Mouse (Mus musculus): ENCODE results near the gene Tmem116.

Tmem116 gene

DNA sequence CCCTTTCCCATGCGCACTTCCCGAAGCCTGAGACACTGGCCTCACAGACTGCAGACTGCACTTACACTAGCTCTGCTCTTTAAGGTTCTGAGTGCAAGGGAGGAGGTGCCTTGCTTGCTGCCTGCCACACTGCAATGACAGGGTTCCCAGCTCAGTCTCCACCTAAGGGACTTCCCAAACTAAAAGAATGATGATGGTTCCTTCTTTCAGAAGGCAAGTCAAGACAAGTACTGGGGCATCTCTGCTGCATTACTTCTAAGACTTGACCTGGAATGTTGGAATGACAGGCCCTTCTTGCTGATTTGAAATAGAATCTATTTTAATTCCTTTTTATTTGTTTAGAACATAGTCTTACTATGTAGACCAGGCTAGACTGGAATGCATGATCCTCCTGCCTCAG, 85.9 kb downstream of the Tmem116 start:
- DNase-seq (ENCODE audit: low read depth, low spot score), result no peak

DNA sequence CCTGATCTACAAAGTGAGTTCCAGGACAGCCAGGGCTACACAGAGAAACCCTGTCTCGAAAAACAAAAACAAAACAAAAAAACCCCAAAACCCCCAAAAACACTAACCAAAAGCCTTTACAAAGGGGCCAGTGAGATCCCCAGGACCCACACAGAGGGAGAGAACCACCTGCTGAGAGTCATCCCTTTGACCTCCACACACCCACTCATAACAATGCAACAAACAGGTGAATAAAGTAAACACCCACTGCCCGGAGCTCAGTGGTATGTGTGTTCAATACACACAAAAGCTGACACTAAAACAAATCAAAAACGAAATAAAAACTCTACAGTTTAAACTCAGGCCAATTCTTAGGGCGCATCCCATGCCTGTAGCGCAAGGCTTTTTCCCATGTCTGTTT, 88.4 kb downstream of the Tmem116 start:
- DNase-seq (ENCODE audit: low read depth, low spot score), result no peak

DNA sequence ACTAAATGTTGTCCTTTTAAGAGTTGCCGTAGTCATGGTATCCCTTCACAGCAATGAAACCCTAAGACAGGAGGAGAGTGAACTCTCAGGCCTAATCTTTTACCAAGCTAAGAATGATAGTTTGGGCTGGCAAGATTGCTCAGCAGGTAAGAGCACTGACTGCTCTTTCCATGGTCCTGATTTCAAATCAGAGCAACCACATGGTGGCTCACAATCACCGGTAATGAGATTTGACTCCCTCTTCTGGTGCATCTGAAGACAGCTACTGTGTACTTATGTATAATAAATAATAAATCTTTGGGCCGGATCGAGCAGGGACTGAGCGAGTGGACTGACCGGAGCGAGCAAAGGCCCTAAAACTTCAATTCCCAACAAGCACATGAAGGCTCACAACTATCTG, 89.5 kb downstream of the Tmem116 start:
- peak; percentile 35 for DNase-seq (ENCODE audit: low read depth, low spot score)

DNA sequence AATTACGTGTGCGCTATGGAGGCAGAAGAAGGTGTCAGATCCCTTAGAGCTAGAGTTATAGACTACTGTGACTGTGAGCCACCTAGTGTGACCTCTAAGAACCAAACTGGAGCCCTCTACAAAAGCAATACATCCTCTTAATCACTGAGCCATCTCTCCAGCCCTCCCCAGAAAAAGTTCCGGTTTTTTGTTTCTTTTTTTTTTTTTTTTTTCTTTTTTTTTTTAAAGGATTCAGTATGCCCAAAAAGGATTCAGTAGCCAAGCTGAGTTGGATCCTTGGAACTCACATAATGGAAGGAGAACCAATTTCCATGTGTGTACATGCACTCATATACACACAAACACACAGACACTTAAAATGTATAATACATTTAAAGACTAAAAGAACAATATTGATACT, 91.7 kb downstream of the Tmem116 start:
- peak; percentile 17 for DNase-seq (ENCODE audit: low read depth, low spot score)

DNA sequence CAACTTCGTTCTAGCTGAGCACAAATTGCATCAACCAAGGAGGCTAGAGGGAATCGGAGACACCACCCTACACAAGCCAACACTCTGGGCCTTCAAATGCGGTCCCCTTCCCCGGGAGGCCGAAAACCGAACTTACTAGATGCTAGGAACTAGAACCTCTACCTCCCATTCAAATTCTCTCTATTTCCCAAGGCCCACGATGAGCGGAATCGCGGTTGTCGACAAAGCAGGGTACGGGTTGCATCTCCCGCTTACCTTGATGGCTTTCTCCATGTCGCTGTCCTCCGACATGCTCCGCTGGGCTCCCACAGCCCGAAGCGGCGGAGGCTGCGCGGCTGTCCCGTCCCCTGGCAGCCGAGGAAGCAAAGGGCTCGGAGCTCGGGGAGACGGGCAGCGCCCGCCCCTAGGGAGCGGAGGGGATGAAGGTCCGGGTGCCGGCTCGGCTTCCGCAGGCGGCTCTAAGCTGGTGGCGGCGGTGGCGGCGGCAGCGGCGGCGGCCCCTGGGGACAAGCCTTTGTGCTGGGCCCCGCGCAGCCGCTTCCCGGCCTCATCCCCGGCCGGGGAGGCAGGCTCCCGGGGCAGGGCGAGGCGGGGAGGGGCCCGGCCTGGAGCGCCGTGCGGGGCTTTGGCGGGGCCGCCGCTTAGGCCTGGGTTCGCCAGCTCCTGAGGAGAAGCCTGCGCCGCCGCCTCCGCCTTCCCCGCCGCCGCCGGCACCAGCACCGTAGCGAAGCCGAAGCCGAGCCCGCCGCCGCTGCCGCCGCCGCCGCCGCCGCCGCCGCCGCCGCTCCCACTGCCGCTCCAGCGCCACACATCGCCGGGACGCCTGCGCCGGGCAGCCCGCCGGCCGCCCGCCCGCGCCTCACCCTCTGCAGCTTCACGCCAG, 93.5 kb downstream of the Tmem116 start, which contains the start of the genes Adam1a and Gm42878:
Gene Adam1a, minus strand, starts transcription at position 573 of the 883 bp plus-strand sequence.
Gene Gm42878, minus strand, starts transcription at position 573 of the 883 bp plus-strand sequence.
- peak; percentile 66 for DNase-seq (ENCODE audit: low read depth, low spot score)

DNA sequence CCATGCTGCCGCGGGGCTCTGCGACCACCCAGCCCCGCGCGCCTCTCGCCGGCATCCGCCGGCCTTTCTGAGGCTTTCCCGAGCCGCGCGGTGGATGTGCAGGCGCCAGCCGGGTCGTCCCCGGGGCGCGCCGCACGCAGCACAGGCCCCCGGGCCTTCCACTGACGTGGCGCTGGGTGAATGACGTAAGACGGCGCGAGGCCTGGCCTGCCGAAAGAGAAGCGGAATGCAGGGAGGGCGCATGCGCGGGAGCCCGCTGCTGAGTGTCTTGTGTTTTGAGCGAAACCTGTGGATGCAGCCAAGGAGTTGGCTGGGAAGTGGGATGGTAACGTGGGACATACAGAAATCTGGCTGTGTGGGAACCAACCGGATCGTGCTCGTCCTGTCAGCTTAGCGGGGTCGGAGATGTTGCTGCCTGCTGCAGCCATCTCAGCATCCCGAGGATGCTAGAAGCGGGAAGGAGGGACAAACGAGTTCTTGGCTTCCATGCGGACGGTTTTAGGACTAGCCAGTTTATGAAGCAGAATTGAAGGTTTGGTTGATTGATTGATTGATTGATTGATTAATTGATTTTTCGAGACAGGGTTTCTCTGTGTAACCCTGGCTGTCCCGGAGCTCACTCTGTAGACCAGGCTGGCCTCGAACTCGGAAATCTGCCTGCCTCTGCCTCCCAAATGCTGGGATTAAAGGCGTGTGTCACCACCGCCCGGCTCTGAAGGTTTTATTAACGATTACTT, 94.3 kb downstream of the Tmem116 start, which contains the start of gene Mapkapk5:
Gene Mapkapk5, minus strand, starts transcription at position 113 of the 737 bp plus-strand sequence.
- DNase-seq (ENCODE audit: low read depth, low spot score), result peak; percentile 96

DNA sequence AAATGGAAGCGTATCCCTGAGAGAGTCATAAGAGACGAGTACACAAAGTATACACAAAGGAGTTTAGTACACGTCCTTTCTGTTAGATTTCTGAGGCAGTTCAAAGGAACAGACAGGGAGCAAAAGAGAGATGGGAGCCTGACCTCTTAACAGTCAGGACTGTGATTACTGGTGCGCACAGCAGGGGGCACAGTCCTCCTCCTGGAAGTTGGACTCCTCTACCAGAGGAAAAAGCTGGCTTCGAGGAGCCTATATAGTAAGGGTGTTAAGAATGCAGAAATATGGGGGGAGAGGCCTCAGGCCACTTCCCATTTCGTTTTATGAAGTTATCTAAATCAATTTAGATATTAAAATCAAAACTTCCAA, 94.8 kb downstream of the Tmem116 start:
- peak; percentile 56 for DNase-seq (ENCODE audit: low read depth, low spot score)

DNA sequence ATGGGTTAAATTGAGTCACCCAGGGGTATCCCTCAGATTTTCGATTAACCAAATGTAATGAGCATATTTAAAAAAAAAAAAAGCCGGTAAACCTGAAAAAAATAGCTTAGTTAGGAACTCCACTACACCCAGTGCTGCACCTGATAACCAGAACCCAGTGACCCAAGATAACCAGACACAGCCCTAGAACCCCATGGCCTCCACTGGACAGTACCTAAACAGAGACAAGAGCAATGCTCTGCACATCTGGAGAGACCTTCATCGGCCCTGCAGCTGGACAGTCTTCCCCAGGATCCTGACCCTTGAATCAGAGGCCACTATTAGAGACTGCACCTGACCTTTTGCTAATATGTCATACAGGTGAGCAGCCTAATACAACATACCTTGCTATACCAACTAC, 95.4 kb downstream of the Tmem116 start:
- DNase-seq (ENCODE audit: low read depth, low spot score), result no peak

DNA sequence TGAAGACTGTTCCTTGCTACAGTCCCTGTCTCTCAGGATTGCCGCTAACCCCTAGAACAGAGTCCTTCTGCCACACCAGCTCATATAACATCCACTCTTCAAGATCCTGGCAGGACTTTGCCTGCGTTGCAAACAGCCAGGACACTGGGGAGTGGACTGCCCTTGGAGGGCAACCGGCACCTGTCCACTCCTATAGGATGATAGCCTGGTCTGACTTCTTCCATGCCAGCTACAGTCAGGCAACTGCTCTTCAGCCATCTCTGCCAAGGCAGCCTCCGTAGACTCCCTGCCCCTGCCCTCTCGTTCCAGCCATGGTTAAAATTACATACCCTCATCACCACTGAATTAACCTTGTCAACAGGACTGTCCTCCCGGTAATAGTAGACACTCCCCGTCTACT, 97.5 kb downstream of the Tmem116 start:
- no peak for DNase-seq (ENCODE audit: low read depth, low spot score)

DNA sequence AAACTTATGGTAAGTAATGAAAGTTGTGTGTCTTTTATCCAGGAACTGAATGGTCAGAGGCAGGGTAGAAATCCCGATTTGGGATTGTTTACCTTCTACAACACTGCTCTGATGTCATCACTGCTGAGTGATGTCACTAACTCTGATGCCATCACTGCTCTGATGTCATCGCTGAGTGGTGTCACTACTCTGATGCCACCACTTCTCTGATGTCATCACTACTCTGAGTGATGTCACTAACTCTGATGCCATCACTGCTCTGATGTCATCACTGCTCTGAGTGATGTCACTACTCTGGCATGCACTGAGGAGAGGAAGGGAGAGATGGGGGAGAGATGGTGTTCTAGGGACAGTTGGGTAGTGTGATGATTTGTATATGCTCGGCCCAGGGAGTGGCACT, 110.7 kb downstream of the Tmem116 start:
- no peak for DNase-seq (ENCODE audit: low read depth, low spot score)

DNA sequence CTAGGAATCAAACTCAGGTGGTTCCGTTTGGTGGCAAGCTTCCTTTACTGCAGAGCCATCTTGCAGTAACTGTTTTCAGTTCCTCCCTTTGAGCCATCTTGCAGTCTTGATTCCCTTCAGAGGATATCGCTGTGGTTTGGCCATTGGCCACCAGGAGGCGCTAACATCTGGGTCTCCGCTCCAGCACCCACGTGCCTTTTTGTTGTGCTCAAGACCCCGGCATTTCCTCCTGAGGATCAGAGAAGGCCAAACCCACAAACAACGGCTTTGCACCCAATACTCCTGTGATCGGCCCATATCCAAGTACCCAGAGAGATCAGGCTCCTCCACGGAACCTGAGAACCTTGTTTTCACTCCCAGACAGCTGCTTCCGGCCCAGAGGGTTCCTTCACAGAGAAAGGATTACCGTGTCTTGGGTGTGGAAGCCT, 112.8 kb downstream of the Tmem116 start:
- peak; percentile 93 for DNase-seq (ENCODE audit: low read depth, low spot score)

DNA sequence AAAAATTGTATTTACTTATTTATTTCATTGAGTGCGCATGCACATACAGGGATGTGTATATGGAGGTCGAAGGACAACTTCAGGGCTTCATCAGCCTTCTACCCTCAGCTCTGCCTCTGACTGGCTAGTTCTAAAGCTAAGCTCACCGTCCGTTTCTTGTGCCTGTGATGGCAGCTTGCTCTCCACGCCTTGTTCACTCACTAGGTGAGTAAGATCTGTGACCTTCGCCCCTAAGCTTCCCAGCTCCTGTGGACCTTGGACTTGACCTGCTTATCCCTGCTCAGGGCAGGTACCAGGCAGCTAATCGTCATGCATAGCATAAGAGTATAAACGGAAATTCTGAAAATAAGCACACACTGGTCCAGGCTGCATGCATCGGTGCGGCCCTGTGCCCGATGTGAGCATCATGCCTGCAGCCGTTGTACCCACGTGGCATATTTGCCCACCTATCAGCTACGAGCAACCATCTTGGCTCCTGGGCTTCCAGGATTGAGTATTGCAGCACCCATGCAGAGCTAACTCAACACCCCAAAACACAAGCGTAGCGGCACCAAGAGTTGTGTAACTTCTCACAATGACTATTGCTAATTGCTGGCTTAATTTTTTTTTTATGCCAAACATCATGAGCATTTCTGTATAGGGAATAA, 114.5 kb downstream of the Tmem116 start:
- DNase-seq (ENCODE audit: low read depth, low spot score), result no peak

DNA sequence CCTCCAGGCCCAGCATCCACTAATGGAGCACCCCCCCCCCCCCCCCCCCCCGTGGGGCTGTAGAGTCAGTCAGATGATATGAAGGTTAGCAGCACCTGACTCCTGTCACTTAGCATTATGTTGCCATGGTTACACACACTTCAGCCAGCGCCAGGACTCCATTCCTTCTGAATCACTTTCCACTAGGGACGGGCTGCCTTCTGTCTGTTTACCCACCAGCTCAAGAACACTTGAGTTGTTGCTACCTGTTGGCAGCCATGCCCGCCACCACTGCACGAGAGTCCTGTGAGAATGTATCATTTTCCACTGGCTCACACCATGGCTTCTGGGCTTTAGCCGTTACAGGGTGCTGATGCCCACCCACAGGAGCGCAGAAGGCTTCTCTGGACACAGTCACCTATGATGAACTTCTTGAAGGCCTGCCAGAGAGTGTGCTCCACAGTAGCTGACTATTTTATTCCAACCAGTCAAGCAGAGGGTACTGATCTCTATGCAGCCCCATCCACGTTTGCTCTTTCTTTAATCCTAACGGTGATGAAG, 118.3 kb downstream of the Tmem116 start:
- no peak for DNase-seq (ENCODE audit: low read depth, low spot score)

DNA sequence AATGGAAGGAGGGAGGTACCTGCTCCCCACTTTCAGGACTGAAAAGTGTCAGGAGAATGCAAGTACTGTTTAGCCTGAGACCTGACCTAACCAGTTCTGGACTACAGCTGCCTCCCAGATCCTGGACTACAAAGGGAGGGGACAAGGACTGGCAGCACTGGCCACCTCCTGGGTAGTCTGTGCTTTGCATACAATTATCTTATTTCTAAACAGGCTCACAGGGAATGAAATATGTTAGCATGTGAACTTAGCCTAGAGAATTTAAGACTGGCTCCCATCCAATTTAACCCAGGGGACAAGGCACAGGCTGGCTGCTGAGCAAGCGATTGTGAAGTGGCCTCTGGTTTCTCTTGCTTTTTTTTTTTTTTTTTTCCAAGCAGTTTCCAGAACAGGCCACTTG, 119.1 kb downstream of the Tmem116 start:
- no peak for DNase-seq (ENCODE audit: low read depth, low spot score)

Data from A20 (cell line).